Mouse (Mus musculus): ENCODE data around the gene Olfr1564.
"Not testable (repeated sequence)": the region's sequence is repeated elsewhere in the genome, so short reads cannot be mapped to it uniquely, and the experiment has no call there.

Olfr1564 gene

GRCm38 (mm10) chr17:33221590-33221989, at the start of gene Olfr1564:
Olfr1564 (minus strand) TSS chr17:33221690.
- no peak for DNase-seq (ENCODE audit: low spot score)

- no peak for DNase-seq (ENCODE audit: low spot score)
These were observed 47.4 kb upstream of the Olfr1564 start for GRCm38 (mm10) chr17:33268907-33269306.

GRCm38 (mm10) chr17:33264376-33264775, 42.9 kb upstream of the Olfr1564 start, which contains the start of gene Olfr63:
Olfr63 (plus strand) TSS chr17:33264676.
- DNase-seq (ENCODE audit: low spot score) = no peak

GRCm38 (mm10) chr17:33255319-33255657, 33.8 kb upstream of the Olfr1564 start:
- DNase-seq (ENCODE audit: low spot score) = not testable (repeated sequence)

- DNase-seq (ENCODE audit: low spot score) = not testable (repeated sequence)
These were observed 33.2 kb upstream of the Olfr1564 start, which contains the start of gene Zfp955a for GRCm38 (mm10) chr17:33254530-33255318. Zfp955a (minus strand) TSS chr17:33255145.

GRCm38 (mm10) chr17:33236646-33237045, 15.2 kb upstream of the Olfr1564 start:
- not testable (repeated sequence) for DNase-seq (ENCODE audit: low spot score)

GRCm38 (mm10) chr17:33191002-33191401, 30.5 kb downstream of the Olfr1564 start, which contains the start of gene Olfr239:
Olfr239 (plus strand) TSS chr17:33191302.
- not testable (repeated sequence) for DNase-seq (ENCODE audit: low spot score)

- not testable (repeated sequence) for DNase-seq (ENCODE audit: low spot score)
These were observed 53.3 kb downstream of the Olfr1564 start, which contains the start of gene Olfr55 for GRCm38 (mm10) chr17:33168147-33168546. Olfr55 (plus strand) TSS chr17:33168447.
